Mouse (Mus musculus): ENCODE results near the gene Lrrc28.

DNA sequence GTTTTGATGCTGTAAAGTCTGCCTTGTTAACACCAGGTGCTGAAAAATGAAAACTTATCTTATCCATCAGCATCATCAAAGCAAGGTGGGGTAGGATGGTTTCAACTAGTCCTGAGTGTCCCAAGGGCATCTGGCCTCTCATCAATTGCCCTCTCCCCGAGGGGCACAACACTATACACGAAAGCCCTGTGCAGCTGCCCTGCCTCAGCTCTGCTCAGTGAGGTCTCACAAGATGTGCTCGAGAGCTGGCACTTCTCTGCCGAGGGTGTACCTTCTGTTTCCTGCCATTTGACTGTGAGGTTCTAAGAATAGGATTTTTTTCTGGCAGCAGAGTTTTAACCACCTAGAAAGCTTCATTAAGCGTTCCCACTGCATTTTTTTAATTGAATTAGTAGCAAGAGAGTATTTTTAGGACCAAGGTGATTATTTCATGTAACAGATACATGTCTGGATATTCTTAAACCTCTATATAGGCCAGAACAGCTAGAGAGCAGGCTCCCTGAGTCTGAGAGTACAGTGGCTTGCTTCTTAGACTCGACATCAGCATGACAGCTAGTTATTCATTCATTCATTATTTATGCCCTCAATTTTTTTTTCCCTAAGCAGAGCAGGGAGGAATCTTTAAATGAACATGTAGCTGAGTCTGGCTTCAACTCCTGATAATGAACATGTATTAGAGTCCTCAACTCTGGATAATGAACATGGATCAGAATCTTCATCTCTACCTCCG, 141.6 kb downstream of the Lrrc28 start:
- TF ChIP-seq CTCF (IDR thresholded peaks at IDR 0.05) (no peak), POLR2A (IDR thresholded peaks at IDR 0.05; ENCODE audit: insufficient read depth, low read depth, low read length) (no peak), EP300 (IDR thresholded peaks at IDR 0.05; ENCODE audit: insufficient read depth, low read depth, low read length) (no peak)
